Mouse (Mus musculus): ENCODE measurements around the gene Zfyve28.

DNA sequence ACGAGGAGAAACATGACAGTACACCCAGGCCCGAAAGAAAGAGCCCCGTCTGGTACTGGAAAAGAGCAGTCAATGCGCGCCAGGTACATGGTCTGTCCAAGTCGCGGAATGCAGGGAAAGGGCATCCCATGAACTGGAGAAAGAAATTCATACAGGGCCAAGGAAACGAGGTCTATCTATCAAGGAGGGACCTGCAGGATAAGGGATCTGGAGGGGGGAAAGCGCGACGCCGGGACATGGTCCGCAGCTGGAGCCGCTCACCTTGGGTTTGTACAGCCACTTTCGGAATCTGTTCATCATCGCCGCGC is 457 bp downstream of the Zfyve28 start:
- no peak for TF ChIP-seq CTCF (IDR thresholded peaks at IDR 0.05; ENCODE audit: low read depth, low read length)
- TF ChIP-seq POLR2A (IDR thresholded peaks at IDR 0.05; ENCODE audit: extremely low read depth, insufficient read depth, low read length) = no peak
